Mouse (Mus musculus): ENCODE data around the gene Gm10717.
"Not testable (repeated sequence)": the region's sequence is repeated elsewhere in the genome, so short reads cannot be mapped to it uniquely, and the experiment has no call there.

- TF ChIP-seq POLR2A, CTCF (IDR thresholded peaks at IDR 0.05; ENCODE audit: extremely low read depth, insufficient read depth, low read length): not testable (repeated sequence)
These were observed 24.2 kb upstream of the Gm10717 start for GRCm38 (mm10) chr9:3001006-3001405.

All from cortical plate, adult 2 months (tissue).